Mouse (Mus musculus) liver, adult 2 months (tissue): Measurements from ENCODE around the gene Sfxn5.

ENCODE experiments used
- CTCF ChIP-seq: fragments of 200-500 bp; IDR thresholded peaks from 2 replicates; pipeline ENCODE4 v1.5.1; 2011; ENCODE audit warnings: low read depth, low read length, control low read depth
- POLR2A ChIP-seq: fragments of 200-500 bp; IDR thresholded peaks from 2 replicates; pipeline ENCODE4 v1.6.1; 2011; ENCODE audit warnings: low read length, control low read depth; ENCODE audit not compliant: insufficient read depth; ENCODE audit errors: extremely low read depth

- TF ChIP-seq CTCF (no peak), POLR2A (no peak)
Measured at GRCm38 (mm10) chr6:85340184-85340583, 7.0 kb upstream of the Sfxn5 start.
